Mouse (Mus musculus): ENCODE data around the gene Arl3. TPM values are rescaled to one million over a fixed set of nuclear protein-coding genes. Genes with fewer than 3 reads are reported as not detected.

The Arl3 gene
- polyA plus RNA-seq, 1 experiment: 6.8 TPM

GRCm38 (mm10) chr19:46592751-46593439, 19.9 kb upstream of the Arl3 start:
- 93% methylated on average over 9 of the region's 9 CpGs for WGBS
- H3K4me3 ChIP-seq (ENCODE audit: extremely low read depth, insufficient read depth, insufficient read length): no peak overlapping the region
- H3K4me1 ChIP-seq (ENCODE audit: control insufficient read depth, insufficient read depth, insufficient read length): no peaks in the 10 kb centered on the region

GRCm38 (mm10) chr19:46591575-46591974, 18.6 kb upstream of the Arl3 start:
- WGBS: 91% methylated on average over 6 of the region's 6 CpGs
- no peak for TF ChIP-seq CTCF (IDR thresholded peaks at IDR 0.05; ENCODE audit: extremely low read depth, insufficient read depth, insufficient read length, insufficient replicate concordance)
- TF ChIP-seq POLR2A (IDR thresholded peaks at IDR 0.05; ENCODE audit: low read depth, low read length): no peak
- no peaks in the 10 kb centered on the region for H3K4me1 ChIP-seq (ENCODE audit: control insufficient read depth, insufficient read depth, insufficient read length)
- no peak overlapping the region for H3K4me3 ChIP-seq (ENCODE audit: extremely low read depth, insufficient read depth, insufficient read length)
- H3K36me3 ChIP-seq (ENCODE audit: control insufficient read depth, insufficient read depth, low read length): no peaks in the 10 kb centered on the region
- no peak for DNase-seq (ENCODE audit: low read depth in 1 of 2, low spot score in 2 of 2)
- no peaks in the 10 kb centered on the region for H3K27me3 ChIP-seq (ENCODE audit: control insufficient read depth, insufficient read depth, low read length)
- no peak overlapping the region for H3K27ac ChIP-seq (ENCODE audit: insufficient read depth, low read length)

More at GRCm38 (mm10) chr19:46592751-46593439, 19.9 kb upstream of the Arl3 start:
- TF ChIP-seq POLR2A (IDR thresholded peaks at IDR 0.05; ENCODE audit: low read depth, low read length) (no peak), CTCF (IDR thresholded peaks at IDR 0.05; ENCODE audit: extremely low read depth, insufficient read depth, insufficient read length, insufficient replicate concordance) (no peak)
- no peak for DNase-seq (ENCODE audit: low read depth in 1 of 2, low spot score in 2 of 2)
- no peaks in the 10 kb centered on the region for H3K27me3 ChIP-seq (ENCODE audit: control insufficient read depth, insufficient read depth, low read length)
- H3K27ac ChIP-seq (ENCODE audit: insufficient read depth, low read length): no peak overlapping the region
- no peaks in the 10 kb centered on the region for H3K36me3 ChIP-seq (ENCODE audit: control insufficient read depth, insufficient read depth, low read length)

GRCm38 (mm10) chr19:46587823-46588508, 15.0 kb upstream of the Arl3 start:
- H3K4me3 ChIP-seq (ENCODE audit: extremely low read depth, insufficient read depth, insufficient read length): no peak overlapping the region
- TF ChIP-seq CTCF (IDR thresholded peaks at IDR 0.05; ENCODE audit: extremely low read depth, insufficient read depth, insufficient read length, insufficient replicate concordance) (peak; percentile 81; the same call in 1 of the 2 replicates), POLR2A (IDR thresholded peaks at IDR 0.05; ENCODE audit: low read depth, low read length) (no peak)

GRCm38 (mm10) chr19:46575196-46575595, 2.2 kb upstream of the Arl3 start:
- no peaks in the 10 kb centered on the region for H3K27me3 ChIP-seq (ENCODE audit: control insufficient read depth, insufficient read depth, low read length)
- no peak for TF ChIP-seq CTCF (IDR thresholded peaks at IDR 0.05; ENCODE audit: extremely low read depth, insufficient read depth, insufficient read length, insufficient replicate concordance)
- TF ChIP-seq POLR2A (IDR thresholded peaks at IDR 0.05; ENCODE audit: low read depth, low read length): no peak
- H3K27ac ChIP-seq (ENCODE audit: insufficient read depth, low read length): no peak overlapping the region
- DNase-seq (ENCODE audit: low read depth in 1 of 2, low spot score in 2 of 2): no peak
- no peaks in the 10 kb centered on the region; the same call in 1 of the 2 replicates for H3K4me1 ChIP-seq (ENCODE audit: control insufficient read depth, insufficient read depth, insufficient read length)
- H3K4me3 ChIP-seq (ENCODE audit: extremely low read depth, insufficient read depth, insufficient read length): no peak overlapping the region
- H3K36me3 ChIP-seq (ENCODE audit: control insufficient read depth, insufficient read depth, low read length): no peaks in the 10 kb centered on the region
- WGBS: 89% methylated on average over 4 of the region's 4 CpGs

More at GRCm38 (mm10) chr19:46587823-46588508, 15.0 kb upstream of the Arl3 start:
- H3K4me1 ChIP-seq (ENCODE audit: control insufficient read depth, insufficient read depth, insufficient read length): no peaks in the 10 kb centered on the region
- no peak overlapping the region for H3K27ac ChIP-seq (ENCODE audit: insufficient read depth, low read length)
- H3K27me3 ChIP-seq (ENCODE audit: control insufficient read depth, insufficient read depth, low read length): no peaks in the 10 kb centered on the region
- H3K36me3 ChIP-seq (ENCODE audit: control insufficient read depth, insufficient read depth, low read length): peaks cover 1% of the 10 kb centered on the region; the same call in 1 of the 2 replicates
- 66% methylated on average over 13 of the region's 13 CpGs for WGBS
- DNase-seq (ENCODE audit: low read depth in 1 of 2, low spot score in 2 of 2): peak in 1 of 2 experiments; percentile 71

GRCm38 (mm10) chr19:46573990-46574389, 992 bp upstream of the Arl3 start:
- WGBS: 48% methylated on average over 6 of the region's 6 CpGs
- DNase-seq (ENCODE audit: low read depth in 1 of 2, low spot score in 2 of 2): no peak
- Histone ChIP-seq H3K27me3 (ENCODE audit: control insufficient read depth, insufficient read depth, low read length) (no peaks in the 10 kb centered on the region), H3K36me3 (ENCODE audit: control insufficient read depth, insufficient read depth, low read length) (no peaks in the 10 kb centered on the region), H3K4me1 (ENCODE audit: control insufficient read depth, insufficient read depth, insufficient read length) (no peaks in the 10 kb centered on the region; the same call in 1 of the 2 replicates), H3K27ac (ENCODE audit: insufficient read depth, low read length) (no peak overlapping the region), H3K4me3 (ENCODE audit: extremely low read depth, insufficient read depth, insufficient read length) (no peak overlapping the region)
- TF ChIP-seq CTCF (IDR thresholded peaks at IDR 0.05; ENCODE audit: extremely low read depth, insufficient read depth, insufficient read length, insufficient replicate concordance): no peak
- TF ChIP-seq POLR2A (IDR thresholded peaks at IDR 0.05; ENCODE audit: low read depth, low read length): no peak

GRCm38 (mm10) chr19:46572548-46572947, 450 bp downstream of the Arl3 start:
- TF ChIP-seq POLR2A (IDR thresholded peaks at IDR 0.05; ENCODE audit: low read depth, low read length) (no peak), CTCF (IDR thresholded peaks at IDR 0.05; ENCODE audit: extremely low read depth, insufficient read depth, insufficient read length, insufficient replicate concordance) (no peak)
- H3K27me3 ChIP-seq (ENCODE audit: control insufficient read depth, insufficient read depth, low read length): no peaks in the 10 kb centered on the region
- DNase-seq (ENCODE audit: low read depth in 1 of 2, low spot score in 2 of 2): no peak
- peak overlapping the region; percentile 90 for H3K4me3 ChIP-seq (ENCODE audit: extremely low read depth, insufficient read depth, insufficient read length)
- no peaks in the 10 kb centered on the region for H3K36me3 ChIP-seq (ENCODE audit: control insufficient read depth, insufficient read depth, low read length)
- H3K4me1 ChIP-seq (ENCODE audit: control insufficient read depth, insufficient read depth, insufficient read length): no peaks in the 10 kb centered on the region; the same call in 1 of the 2 replicates
- WGBS: under 1% methylated on average over 17 of the region's 17 CpGs
- peak overlapping the region; percentile 5; the same call in 1 of the 2 replicates for H3K27ac ChIP-seq (ENCODE audit: insufficient read depth, low read length)
